Mouse (Mus musculus) left cerebral cortex, adult 11 months (tissue): Measurements from ENCODE around the gene Gm3238.
"Not testable (repeated sequence)": the region's sequence is repeated elsewhere in the genome, so short reads cannot be mapped to it uniquely, and the experiment has no call there.

Experiments used
- DNase-seq: peaks from one replicate; pipeline ENCODE4 v3.0.0; 2022; ENCODE audit warnings: low spot score

The Gm3238 gene

GRCm38 (mm10) chr10:77741924-77742688 lies 29.0 kb downstream of the Gm3238 start, which contains the start of gene Gm18596:
TSS of gene Gm18596 (minus strand) at chr10:77742638.
- not testable (repeated sequence) for DNase-seq

- no peak for DNase-seq
Measured at GRCm38 (mm10) chr10:77738929-77739328, 32.2 kb downstream of the Gm3238 start.

GRCm38 (mm10) chr10:77735928-77736327 lies 35.2 kb downstream of the Gm3238 start:
- no peak for DNase-seq

- DNase-seq = no peak
Measured at GRCm38 (mm10) chr10:77729241-77729640, 41.9 kb downstream of the Gm3238 start.

GRCm38 (mm10) chr10:77728280-77728679 lies 42.8 kb downstream of the Gm3238 start:
- no peak for DNase-seq

GRCm38 (mm10) chr10:77726186-77726585 lies 44.9 kb downstream of the Gm3238 start, which contains the start of gene Gm10100:
TSS of gene Gm10100 (plus strand) at chr10:77726486.
- no peak for DNase-seq

GRCm38 (mm10) chr10:77724855-77725254 lies 46.3 kb downstream of the Gm3238 start:
- DNase-seq = no peak
